Mouse (Mus musculus) limb, embryonic 14.5 days (tissue): ENCODE measurements around the gene Mta1. TPM values are rescaled to one million over a fixed set of nuclear protein-coding genes. Genes with fewer than 3 reads are reported as not detected.
A peak's percentile ranks its signal among the peaks of the same experiment; 100 is the strongest.

Experiments used
- ATAC-seq: fragments of 200-750 bp; cut with Nextera tagmentation; 2 replicates; pipeline ENCODE4 v1.8.0; 2017; ENCODE audit warnings: low read depth, moderate number of reproducible peaks, moderate TSS enrichment; ENCODE audit not compliant: low FRiP score
- DNase-seq: peaks from one replicate; pipeline ENCODE4 v3.0.0-alpha.2; 2015; ENCODE audit warnings: low spot score
- H3K27ac ChIP-seq: fragments of 300-500 bp; sonication (generic); replicated peaks from 2 replicates; pipeline ENCODE4 v1.5.1; 2014; ENCODE audit warnings: low read depth, mild to moderate bottlenecking, low read length, moderate library complexity, mixed read lengths
- H3K27me3 ChIP-seq: fragments of 300-500 bp; sonication (generic); 2 replicates; pipeline ENCODE4 v1.6.1; 2014; ENCODE audit warnings: low read length, mixed read lengths; ENCODE audit not compliant: control insufficient read depth, insufficient read depth
- H3K36me3 ChIP-seq: fragments of 300-500 bp; sonication (generic); 2 replicates; pipeline ENCODE4 v1.6.1; 2014; ENCODE audit warnings: mild to moderate bottlenecking, low read length, moderate library complexity, mixed read lengths; ENCODE audit not compliant: control insufficient read depth, insufficient read depth
- H3K4me1 ChIP-seq: fragments of 300-500 bp; sonication (generic); 2 replicates; pipeline ENCODE4 v1.6.1; 2014; ENCODE audit warnings: antibody characterized with exemption, low read length, mixed read lengths; ENCODE audit not compliant: control insufficient read depth, insufficient read depth
- H3K4me2 ChIP-seq: fragments of 300-500 bp; sonication (generic); replicated peaks from 2 replicates; pipeline ENCODE4 v1.6.1; 2014; ENCODE audit warnings: low read depth, mild to moderate bottlenecking, low read length, moderate library complexity; ENCODE audit not compliant: severe bottlenecking
- H3K4me3 ChIP-seq: fragments of 300-500 bp; sonication (generic); replicated peaks from 2 replicates; pipeline ENCODE4 v1.5.1; 2014; ENCODE audit warnings: low read length
- H3K9ac ChIP-seq: fragments of 300-500 bp; sonication (generic); 2 replicates; pipeline ENCODE4 v1.6.1; 2014; ENCODE audit warnings: mild to moderate bottlenecking, low read depth, low read length, moderate library complexity; ENCODE audit not compliant: severe bottlenecking
- H3K9me3 ChIP-seq: fragments of 300-500 bp; sonication (generic); 2 replicates; pipeline ENCODE4 v1.6.1; 2016; ENCODE audit warnings: low read length; ENCODE audit not compliant: control insufficient read depth
- POLR2A ChIP-seq: fragments of 200-500 bp; IDR thresholded peaks from 2 replicates; pipeline ENCODE4 v1.8.0; 2012; ENCODE audit warnings: inconsistent platforms, mild to moderate bottlenecking, moderate library complexity, borderline replicate concordance; ENCODE audit not compliant: insufficient read depth, insufficient read length; ENCODE audit errors: extremely low read depth
- WGBS: fragments of 180-500 bp; shearing (Covaris S2); extraction: QIAGEN DNeasy Blood & Tissue Kit; methylation state at CpG from one replicate; pipeline ENCODE4 v1.1.7; 2014; 5-methylcytosine and 5-hydroxymethylcytosine counted together
- polyA plus RNA-seq, 2 experiments: library from polyadenylated mRNA; depleted of rRNA in 1 of 2; stranded (reverse) in 1 of 2; unstranded in 1 of 2; fragments of >200 nt; fragmentation: Nextera tagmentation in 1 of 2; extraction: Ambion mirVana in 1 of 2; gene quantifications; 2 replicates each; pipeline versions ENCODE4 v1.2.1 to v1.2.3; 2012 to 2014

The Mta1 gene
- polyA plus RNA-seq, 2 experiments, result 21.1 to 126 TPM

DNA sequence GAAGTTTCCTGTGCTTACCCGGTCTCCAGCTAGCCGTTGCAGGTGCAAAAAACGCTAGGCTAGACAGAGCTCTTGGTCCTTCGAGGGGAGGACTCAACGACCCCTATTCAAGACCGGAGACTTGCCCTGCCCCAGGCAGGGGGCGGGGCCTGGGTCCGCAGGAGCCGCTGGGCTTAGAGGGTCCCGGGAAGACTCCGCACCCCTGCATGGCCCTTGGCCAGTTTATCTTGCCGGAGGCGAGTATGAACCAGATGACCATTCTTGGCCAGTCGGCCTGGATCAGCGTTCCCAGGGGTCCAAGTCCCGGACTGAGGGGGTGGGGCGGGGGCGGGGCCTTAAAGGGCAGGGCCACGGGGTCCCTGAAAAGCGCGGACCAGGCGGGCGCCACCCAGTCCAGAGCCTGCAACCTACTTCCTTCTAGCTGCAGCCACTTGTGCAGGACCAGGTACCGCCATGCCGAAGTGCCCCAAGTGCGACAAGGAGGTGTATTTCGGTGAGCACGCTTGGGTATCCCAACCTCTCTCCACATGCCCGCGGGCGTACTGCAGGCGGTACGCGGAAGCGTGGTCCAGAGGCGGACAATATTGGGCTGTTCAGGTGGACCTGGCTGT is 53.7 kb downstream of the Mta1 start:
- under 1% methylated on average over 31 of the region's 36 CpGs for WGBS
- peak overlapping the region; percentile 56 for H3K9ac ChIP-seq
- peak overlapping the region; percentile 89 for H3K4me2 ChIP-seq
- no peaks in the 10 kb centered on the region for H3K9me3 ChIP-seq
- TF ChIP-seq POLR2A, result no peak
- no peak overlapping the region for H3K27ac ChIP-seq
- no peaks in the 10 kb centered on the region for H3K36me3 ChIP-seq
- ATAC-seq, result no peak
- peak overlapping the region; percentile 53 for H3K4me3 ChIP-seq
- no peak for DNase-seq
- H3K4me1 ChIP-seq, result peaks cover 16% of the 10 kb centered on the region
- H3K27me3 ChIP-seq, result peaks cover 9% of the 10 kb centered on the region; the same call in 1 of the 2 replicates

- peaks cover 19% of the 10 kb centered on the region for H3K4me1 ChIP-seq
- H3K4me2 ChIP-seq, result peak overlapping the region; percentile 89
- peaks cover 5% of the 10 kb centered on the region; the same call in 1 of the 2 replicates for H3K27me3 ChIP-seq
- H3K9me3 ChIP-seq, result no peaks in the 10 kb centered on the region
- DNase-seq (no peak), ATAC-seq (no peak)
- TF ChIP-seq POLR2A, result no peak
- no peaks in the 10 kb centered on the region for H3K36me3 ChIP-seq
- 13% methylated on average over 19 of the region's 19 CpGs for WGBS
- peak overlapping the region; percentile 56 for H3K9ac ChIP-seq
- H3K4me3 ChIP-seq, result peak overlapping the region; percentile 53
- H3K27ac ChIP-seq, result no peak overlapping the region
Observed at GRCm38 (mm10) chr12:113152272-113152661, 54.2 kb downstream of the Mta1 start.

DNA sequence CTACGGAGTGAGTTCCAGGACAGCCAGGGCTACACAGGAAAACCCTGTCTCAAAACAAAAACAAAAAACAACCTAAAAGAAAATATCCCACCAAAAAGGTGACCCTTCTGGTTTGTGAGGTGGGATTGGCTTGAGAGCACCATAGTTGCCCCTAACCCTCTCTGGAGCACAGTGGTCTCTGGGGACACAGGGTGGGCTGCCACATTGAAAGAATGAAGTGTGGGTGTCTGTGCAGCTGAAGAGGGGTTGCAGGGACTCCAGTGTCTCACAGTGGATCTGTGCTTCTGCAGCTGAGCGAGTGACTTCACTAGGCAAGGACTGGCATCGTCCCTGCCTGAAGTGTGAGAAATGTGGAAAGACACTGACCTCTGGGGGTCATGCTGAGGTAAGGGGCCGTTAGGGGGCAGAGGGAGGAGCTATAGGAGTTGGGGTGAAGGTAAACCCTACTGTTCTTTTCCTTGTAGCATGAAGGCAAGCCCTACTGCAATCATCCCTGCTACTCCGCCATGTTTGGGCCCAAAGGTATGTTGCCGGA is 55.0 kb downstream of the Mta1 start:
- H3K27me3 ChIP-seq, result peaks cover 5% of the 10 kb centered on the region; the same call in 1 of the 2 replicates
- WGBS, result 77% methylated on average over 6 of the region's 6 CpGs
- H3K9me3 ChIP-seq, result no peaks in the 10 kb centered on the region
- TF ChIP-seq POLR2A, result no peak
- no peaks in the 10 kb centered on the region for H3K36me3 ChIP-seq
- peaks cover 19% of the 10 kb centered on the region for H3K4me1 ChIP-seq
- H3K4me2 ChIP-seq, result no peak overlapping the region
- no peak overlapping the region for H3K4me3 ChIP-seq
- no peak overlapping the region for H3K9ac ChIP-seq
- DNase-seq, result no peak
- no peak for ATAC-seq
- H3K27ac ChIP-seq, result no peak overlapping the region

DNA sequence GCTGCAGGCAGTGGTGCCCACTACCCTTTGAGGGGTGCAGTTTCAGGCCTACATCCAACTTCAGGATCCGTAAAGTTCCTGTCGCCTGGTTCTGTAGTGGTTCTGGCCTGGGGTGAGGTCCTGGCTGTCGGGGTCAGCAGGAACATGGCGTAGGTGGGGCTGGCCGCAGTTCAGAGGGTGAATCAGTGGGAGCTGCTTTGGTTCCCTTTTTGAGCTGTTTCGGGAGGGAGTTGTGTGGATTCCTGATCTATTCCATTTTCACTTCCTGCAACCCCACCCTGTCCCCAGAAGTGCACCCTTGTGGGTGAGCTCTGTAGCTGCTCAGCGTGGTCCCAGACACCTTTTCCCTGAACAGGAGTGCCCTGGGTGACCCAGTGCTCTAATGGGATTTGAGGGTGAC is 55.9 kb downstream of the Mta1 start:
- H3K36me3 ChIP-seq, result no peaks in the 10 kb centered on the region
- peaks cover 19% of the 10 kb centered on the region for H3K4me1 ChIP-seq
- no peaks in the 10 kb centered on the region; the same call in 1 of the 2 replicates for H3K27me3 ChIP-seq
- no peak overlapping the region for H3K4me2 ChIP-seq
- WGBS, result 93% methylated on average over 7 of the region's 7 CpGs
- TF ChIP-seq POLR2A, result no peak
- ATAC-seq, result no peak
- no peak overlapping the region for H3K4me3 ChIP-seq
- no peaks in the 10 kb centered on the region for H3K9me3 ChIP-seq
- no peak overlapping the region for H3K27ac ChIP-seq
- no peak for DNase-seq
- no peak overlapping the region for H3K9ac ChIP-seq

DNA sequence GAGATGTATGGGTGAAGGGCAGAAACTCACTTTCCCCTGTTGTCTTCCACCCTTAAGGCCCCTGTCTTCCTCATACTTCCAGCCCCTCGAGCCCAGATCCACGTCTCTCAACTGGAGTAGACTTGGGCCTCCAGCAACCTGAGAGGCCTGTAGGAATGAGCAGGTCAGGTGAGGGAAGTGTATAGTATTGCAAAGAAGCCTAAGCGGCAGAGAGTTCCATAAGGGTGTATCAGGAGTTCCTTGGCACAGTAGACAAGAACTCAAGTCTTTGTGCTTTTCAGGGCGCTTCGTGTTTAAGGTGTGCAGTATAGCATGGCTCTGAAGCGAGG is 56.6 kb downstream of the Mta1 start:
- Histone ChIP-seq H3K36me3 (no peaks in the 10 kb centered on the region), H3K27ac (no peak overlapping the region; the same call in 1 of the 2 replicates), H3K27me3 (no peaks in the 10 kb centered on the region; the same call in 1 of the 2 replicates), H3K4me1 (peaks cover 19% of the 10 kb centered on the region), H3K9ac (0 out of 2 replicates have a peak overlapping the region, but pooled peaks have one; percentile 68), H3K4me2 (peak overlapping the region; percentile 95), H3K4me3 (peak overlapping the region; percentile 48), H3K9me3 (no peaks in the 10 kb centered on the region)
- 82% methylated on average over 6 of the region's 6 CpGs for WGBS
- DNase-seq (no peak), ATAC-seq (no peak)
- TF ChIP-seq POLR2A, result no peak
